Mouse (Mus musculus) hindbrain, embryonic 14.5 days (tissue): ENCODE measurements around the gene Cnpy3. TPM values are rescaled to one million over a fixed set of nuclear protein-coding genes. Genes with fewer than 3 reads are reported as not detected.

Experiments used
- ATAC-seq: fragments of 200-750 bp; cut with Nextera tagmentation; 2 replicates; pipeline ENCODE4 v1.8.0; 2017; ENCODE audit warnings: moderate number of reproducible peaks, mild to moderate bottlenecking, moderate TSS enrichment, moderate library complexity; ENCODE audit not compliant: low FRiP score
- DNase-seq: peaks from one replicate; pipeline ENCODE4 v3.0.0-alpha.2; 2015; ENCODE audit warnings: low spot score
- H3K27ac ChIP-seq: fragments of 300-500 bp; sonication (generic); 2 replicates; pipeline ENCODE4 v1.5.1; 2014; ENCODE audit warnings: mild to moderate bottlenecking, moderate library complexity
- H3K27me3 ChIP-seq: fragments of 300-500 bp; sonication (generic); 2 replicates; pipeline ENCODE4 v1.6.1; 2014; ENCODE audit warnings: mild to moderate bottlenecking, low read length, mixed read lengths; ENCODE audit not compliant: control insufficient read depth, insufficient read depth
- H3K36me3 ChIP-seq: fragments of 300-500 bp; sonication (generic); replicated peaks from 2 replicates; pipeline ENCODE4 v1.6.1; 2014; ENCODE audit not compliant: control insufficient read depth, insufficient read depth
- H3K4me1 ChIP-seq: fragments of 300-500 bp; sonication (generic); replicated peaks from 2 replicates; pipeline ENCODE4 v1.6.1; 2014; ENCODE audit warnings: antibody characterized with exemption, low read length, mixed read lengths; ENCODE audit not compliant: control insufficient read depth, insufficient read depth
- H3K4me2 ChIP-seq: fragments of 300-500 bp; sonication (generic); replicated peaks from 2 replicates; pipeline ENCODE4 v1.6.1; 2014; ENCODE audit warnings: mild to moderate bottlenecking, moderate library complexity
- H3K4me3 ChIP-seq: fragments of 300-500 bp; sonication (generic); replicated peaks from 2 replicates; pipeline ENCODE4 v1.5.1; 2014; ENCODE audit warnings: mild to moderate bottlenecking, low read length
- H3K9ac ChIP-seq: fragments of 300-500 bp; sonication (generic); 2 replicates; pipeline ENCODE4 v1.6.1; 2014
- H3K9me3 ChIP-seq: fragments of 300-500 bp; sonication (generic); 2 replicates; pipeline ENCODE4 v1.6.1; 2016; ENCODE audit warnings: low read length; ENCODE audit not compliant: control insufficient read depth
- WGBS: fragments of 180-500 bp; shearing (Covaris S2); extraction: QIAGEN DNeasy Blood & Tissue Kit; methylation state at CpG from one replicate; pipeline ENCODE4 v1.1.7; 2014; 5-methylcytosine and 5-hydroxymethylcytosine counted together
- polyA plus RNA-seq: library from polyadenylated mRNA; unstranded; fragments of >200 nt; fragmentation: Nextera tagmentation; extraction: Ambion mirVana; gene quantifications from 2 replicates; pipeline ENCODE4 v1.2.1, GENCODE M21; 2014

The Cnpy3 gene
- polyA plus RNA-seq, 1 experiment from 2014 or later, result 60.0 TPM

- peak within 1 kb of the TSS; percentile 50 for H3K4me3 ChIP-seq
- H3K4me1 ChIP-seq, result peaks cover 9% of the 10 kb centered on the region
- under 1% methylated on average over 44 of the region's 44 CpGs for WGBS
- H3K9ac ChIP-seq, result peak within 1 kb of the TSS; percentile 69
- peaks cover 37% of the 10 kb centered on the region for H3K36me3 ChIP-seq
- peak within 1 kb of the TSS; percentile 78 for H3K27ac ChIP-seq
- no peaks in the 10 kb centered on the region for H3K9me3 ChIP-seq
- DNase-seq (peak; percentile 92), ATAC-seq (peak; percentile 96)
- H3K27me3 ChIP-seq, result no peaks in the 10 kb centered on the region
- H3K4me2 ChIP-seq, result peak within 1 kb of the TSS; percentile 76
Measured at GRCm38 (mm10) chr17:46782341-46783221, 30.6 kb upstream of the Cnpy3 start, which contains the start of gene Rpl7l1. Gene Rpl7l1 (minus strand): TSS chr17:46782672.

GRCm38 (mm10) chr17:46781876-46782275 lies 29.9 kb upstream of the Cnpy3 start:
- Histone ChIP-seq H3K9me3 (no peaks in the 10 kb centered on the region), H3K27ac (peak overlapping the region; percentile 78), H3K27me3 (no peaks in the 10 kb centered on the region), H3K4me3 (peak overlapping the region; percentile 50), H3K4me2 (peak overlapping the region; percentile 76), H3K36me3 (peaks cover 44% of the 10 kb centered on the region), H3K4me1 (peaks cover 9% of the 10 kb centered on the region), H3K9ac (peak overlapping the region; percentile 69)
- ATAC-seq (no peak), DNase-seq (no peak)
- WGBS, result 5% methylated on average over 11 of the region's 11 CpGs

DNA sequence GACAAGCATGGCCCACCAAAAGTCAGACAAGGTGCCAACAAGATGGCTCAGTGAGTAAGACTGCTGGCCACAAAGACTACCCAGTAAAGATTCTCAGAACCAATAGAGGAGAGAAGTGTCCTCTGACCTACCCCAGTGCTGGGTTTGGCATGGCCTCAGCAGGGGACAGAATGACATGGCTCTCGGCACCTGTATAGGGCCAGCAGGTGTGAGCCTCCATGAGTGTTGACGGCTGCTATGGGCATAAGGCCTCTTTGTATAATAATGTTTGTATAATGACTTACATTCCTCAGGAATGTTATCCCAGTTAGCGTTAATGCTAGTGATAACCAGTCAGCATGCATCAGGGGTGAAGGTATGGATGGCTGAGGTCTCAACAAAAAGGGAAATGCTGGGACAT lies 24.1 kb upstream of the Cnpy3 start:
- no peak overlapping the region for H3K4me2 ChIP-seq
- no peaks in the 10 kb centered on the region for H3K27me3 ChIP-seq
- H3K27ac ChIP-seq, result no peak overlapping the region
- no peak for ATAC-seq
- H3K36me3 ChIP-seq, result peaks cover 71% of the 10 kb centered on the region
- DNase-seq, result no peak
- WGBS, result 92% methylated on average over 3 of the region's 3 CpGs
- H3K4me3 ChIP-seq, result no peak overlapping the region
- H3K9ac ChIP-seq, result no peak overlapping the region
- H3K4me1 ChIP-seq, result peaks cover 21% of the 10 kb centered on the region
- no peaks in the 10 kb centered on the region for H3K9me3 ChIP-seq

DNA sequence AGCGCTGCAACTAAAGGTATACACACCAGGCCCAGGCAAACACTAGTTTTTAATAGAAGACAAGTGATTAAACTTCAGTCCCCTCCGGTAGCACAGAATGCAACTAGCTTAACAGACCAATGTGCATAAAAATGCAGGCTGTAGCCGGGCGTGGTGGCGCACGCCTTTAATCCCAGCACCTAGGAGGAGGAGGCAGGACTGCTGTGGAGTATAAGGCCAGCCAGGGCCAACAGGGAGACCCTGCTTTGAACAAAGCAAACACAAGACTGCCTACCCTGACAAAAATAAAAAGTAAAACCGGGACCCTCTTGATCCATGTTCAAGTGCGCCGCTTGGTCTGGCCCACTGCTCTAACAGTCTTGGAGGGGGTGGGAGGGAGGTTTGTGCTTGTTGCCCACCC lies 23.1 kb upstream of the Cnpy3 start:
- Histone ChIP-seq H3K9me3 (no peaks in the 10 kb centered on the region), H3K27ac (no peak overlapping the region), H3K4me1 (peaks cover 19% of the 10 kb centered on the region), H3K9ac (no peak overlapping the region), H3K4me3 (no peak overlapping the region), H3K4me2 (no peak overlapping the region), H3K36me3 (peaks cover 60% of the 10 kb centered on the region), H3K27me3 (no peaks in the 10 kb centered on the region)
- 95% methylated on average over 9 of the region's 9 CpGs for WGBS
- ATAC-seq, result no peak
- DNase-seq, result no peak

- Histone ChIP-seq H3K9ac (no peak overlapping the region), H3K36me3 (peaks cover 51% of the 10 kb centered on the region)
- no peak for ATAC-seq
Measured at GRCm38 (mm10) chr17:46774131-46774472, 22.1 kb upstream of the Cnpy3 start.

DNA sequence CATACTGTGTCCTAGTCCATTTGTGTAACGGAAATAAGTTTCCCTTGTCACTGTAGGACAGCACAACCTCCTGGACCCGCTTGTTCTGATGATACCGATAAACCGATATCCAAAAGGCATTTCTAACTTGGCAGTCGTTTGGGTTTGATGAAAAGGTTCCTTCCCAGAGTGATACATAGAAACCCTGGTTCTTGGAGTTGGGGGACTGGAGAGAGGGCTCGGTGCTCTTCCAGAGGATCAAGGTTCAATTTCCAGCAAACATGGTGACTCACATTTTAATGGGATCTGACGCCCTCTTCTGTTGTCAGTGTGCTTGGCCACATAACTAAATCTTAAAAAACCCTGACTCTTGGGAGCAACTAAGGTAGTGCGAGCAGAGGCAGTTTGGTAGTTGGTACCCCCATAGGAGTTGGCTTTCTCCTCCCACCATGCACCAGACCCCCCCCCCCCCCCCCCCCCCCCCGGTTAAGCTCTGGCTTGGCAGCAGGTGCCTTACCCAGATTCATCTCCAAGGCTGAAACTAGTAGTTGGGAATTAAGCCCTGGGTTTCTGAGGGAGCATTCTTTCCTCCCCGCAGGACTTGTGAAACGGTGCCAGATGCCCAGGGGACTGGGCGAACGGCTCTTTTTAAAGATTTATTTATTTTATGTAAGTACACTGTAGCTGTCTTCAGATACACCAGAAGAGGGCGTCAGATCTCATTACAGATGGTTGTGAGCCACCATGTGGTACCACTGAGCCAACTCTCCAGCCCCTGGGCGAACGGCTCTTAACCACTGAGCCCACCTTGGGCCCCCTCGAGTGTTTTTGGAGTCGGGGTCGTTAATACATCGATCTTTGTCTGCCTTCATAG lies 21.5 kb upstream of the Cnpy3 start:
- Histone ChIP-seq H3K27ac (peak overlapping the region; percentile 81; the same call in 1 of the 2 replicates), H3K4me3 (peak overlapping the region; percentile 90), H3K27me3 (no peaks in the 10 kb centered on the region), H3K4me2 (peak overlapping the region; percentile 97), H3K4me1 (peaks cover 19% of the 10 kb centered on the region), H3K9ac (peak overlapping the region; percentile 84), H3K9me3 (no peaks in the 10 kb centered on the region), H3K36me3 (peaks cover 45% of the 10 kb centered on the region)
- ATAC-seq (no peak), DNase-seq (no peak)
- WGBS, result 12% methylated on average over 19 of the region's 20 CpGs

More at GRCm38 (mm10) chr17:46774131-46774472, 22.1 kb upstream of the Cnpy3 start:
- DNase-seq, result no peak
- Histone ChIP-seq H3K9me3 (no peaks in the 10 kb centered on the region), H3K4me1 (peaks cover 19% of the 10 kb centered on the region), H3K4me3 (no peak overlapping the region), H3K27me3 (no peaks in the 10 kb centered on the region), H3K4me2 (peak overlapping the region; percentile 97; the same call in 1 of the 2 replicates), H3K27ac (no peak overlapping the region)
- 35% methylated on average over 2 of the region's 2 CpGs for WGBS

DNA sequence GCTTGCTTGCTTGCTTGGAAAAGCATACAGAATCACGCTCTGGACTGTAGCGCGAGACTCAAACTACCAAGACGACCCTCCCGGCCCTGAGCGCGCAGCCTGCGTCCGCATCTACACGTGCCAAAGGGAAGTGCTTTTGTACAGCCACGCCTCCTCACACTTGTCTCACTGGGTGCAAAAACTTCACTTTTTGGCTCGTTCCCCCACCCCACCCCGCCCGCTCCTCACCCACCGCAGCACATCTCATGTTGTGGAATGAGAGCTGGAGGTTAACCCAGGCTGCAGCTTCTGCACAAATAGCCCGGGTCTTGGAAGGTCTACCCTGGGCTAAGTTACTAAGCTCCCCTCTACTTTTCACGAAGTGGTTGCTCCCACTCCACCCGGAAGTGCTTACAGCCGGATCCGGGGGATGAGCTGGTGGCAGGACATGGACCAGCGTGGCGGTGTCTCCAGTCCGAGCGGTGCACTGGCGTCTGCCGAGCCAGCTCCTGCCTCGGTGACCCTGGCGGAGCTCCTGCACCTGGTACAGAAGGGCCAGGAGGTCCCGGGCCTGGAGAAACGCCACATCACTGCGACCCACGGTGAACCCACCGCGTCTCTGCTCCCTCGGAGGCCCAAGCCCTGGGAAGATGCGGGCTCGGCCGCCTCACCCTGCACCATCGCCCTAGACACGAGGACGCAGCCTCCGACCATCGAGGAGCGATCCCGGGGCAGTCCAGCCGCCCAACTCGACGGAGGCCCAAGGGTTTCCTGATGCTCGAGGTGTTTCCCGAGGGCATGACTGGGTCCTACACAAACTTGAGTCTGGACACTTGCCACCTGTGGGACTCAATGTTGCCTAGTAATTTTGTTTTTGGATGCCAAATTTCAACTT lies 20.6 kb upstream of the Cnpy3 start, which contains the start of gene 2310039H08Rik:
2310039H08Rik (plus strand) TSS at position 232 of the 874 bp plus-strand sequence.
- H3K4me2 ChIP-seq, result peak within 1 kb of the TSS; percentile 97
- no peaks in the 10 kb centered on the region for H3K9me3 ChIP-seq
- H3K9ac ChIP-seq, result peak within 1 kb of the TSS; percentile 84
- WGBS, result under 1% methylated on average over 50 of the region's 50 CpGs
- peak; percentile 93 for ATAC-seq
- H3K36me3 ChIP-seq, result peaks cover 36% of the 10 kb centered on the region
- peak within 1 kb of the TSS; percentile 90 for H3K4me3 ChIP-seq
- H3K27me3 ChIP-seq, result no peaks in the 10 kb centered on the region
- DNase-seq, result peak; percentile 85
- H3K27ac ChIP-seq, result peak within 1 kb of the TSS; percentile 81
- peaks cover 19% of the 10 kb centered on the region for H3K4me1 ChIP-seq

DNA sequence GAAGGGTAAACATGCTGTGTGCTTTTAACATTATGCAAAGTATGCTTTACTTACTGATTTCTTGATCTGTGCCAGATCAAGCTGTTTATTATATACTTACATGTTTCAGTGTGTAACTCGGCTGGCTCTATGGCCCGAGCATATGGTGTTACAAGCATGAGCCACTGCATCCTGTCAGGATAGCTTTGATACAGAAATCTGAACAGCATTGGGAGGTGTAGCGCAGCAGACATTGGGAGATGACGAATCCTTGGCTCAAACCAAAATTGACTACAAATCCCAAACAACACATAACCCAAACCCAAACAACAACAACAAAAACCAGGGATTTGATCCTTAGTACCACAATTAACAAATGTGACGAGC lies 20.0 kb upstream of the Cnpy3 start:
- Histone ChIP-seq H3K4me1 (peaks cover 19% of the 10 kb centered on the region), H3K4me3 (peak overlapping the region; percentile 90), H3K27ac (peak overlapping the region; percentile 81), H3K4me2 (peak overlapping the region; percentile 97), H3K36me3 (peaks cover 30% of the 10 kb centered on the region), H3K9me3 (no peaks in the 10 kb centered on the region), H3K27me3 (no peaks in the 10 kb centered on the region), H3K9ac (peak overlapping the region; percentile 84)
- DNase-seq (no peak), ATAC-seq (no peak; the same call in 1 of the 2 replicates)
- WGBS, result 10% methylated on average over 5 of the region's 5 CpGs
